Mouse (Mus musculus): ENCODE data around the gene Serpina1b.
"Not testable (repeated sequence)": the region's sequence is repeated elsewhere in the genome, so short reads cannot be mapped to it uniquely, and the experiment has no call there.

DNA sequence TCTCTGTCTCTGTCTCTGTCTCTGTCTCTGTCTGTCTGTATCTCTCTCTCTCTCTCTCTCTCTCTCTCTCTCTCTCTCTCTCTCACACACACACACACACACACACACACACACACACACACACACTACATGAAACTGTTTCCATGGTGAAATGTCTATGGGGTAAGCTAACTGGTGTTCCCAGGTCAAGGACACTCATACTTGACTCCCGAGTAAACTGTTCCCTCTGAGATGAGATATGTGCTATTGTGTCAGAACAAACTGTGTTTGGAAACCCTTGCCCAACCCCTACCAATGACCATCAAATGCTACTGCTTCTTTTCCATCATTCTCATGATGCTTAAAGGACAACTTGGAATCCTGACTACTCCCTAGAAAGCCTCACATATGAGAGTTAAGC, 36.7 kb upstream of the Serpina1b start:
- not testable (repeated sequence) for TF ChIP-seq CTCF (IDR thresholded peaks at IDR 0.05; ENCODE audit: borderline replicate concordance, insufficient read depth, low read length); POLR2A (IDR thresholded peaks at IDR 0.05; ENCODE audit: low read depth, low read length)

Data from embryonic fibroblast, embryonic 13.5 days (primary cell).